Mouse (Mus musculus): ENCODE data around the gene Dcst1. TPM values are rescaled to one million over a fixed set of nuclear protein-coding genes. Genes with fewer than 3 reads are reported as not detected.

Gene Dcst1
- polyA plus RNA-seq (2014; fragmentation: Nextera tagmentation; extraction: Ambion mirVana) = 0.11 TPM in 1 of 2 replicates, not detected in the other

- TF ChIP-seq CTCF (IDR thresholded peaks at IDR 0.05; ENCODE audit: low read depth) = no peak
- Histone ChIP-seq H3K9me3 (ENCODE audit: low read depth, low read length) (no peaks in the 10 kb centered on the region), H3K36me3 (ENCODE audit: insufficient read depth) (no peaks in the 10 kb centered on the region), H3K4me1 (ENCODE audit: insufficient read depth) (no peaks in the 10 kb centered on the region), H3K4me2 (no peak within 1 kb of the TSS), H3K27ac (ENCODE audit: low read depth) (no peak within 1 kb of the TSS), H3K4me3 (ENCODE audit: low read depth, low read length) (no peak within 1 kb of the TSS), H3K27me3 (ENCODE audit: insufficient read depth, low read length) (no peaks in the 10 kb centered on the region), H3K9ac (no peak within 1 kb of the TSS)
- WGBS = 92% methylated on average over 11 of the region's 11 CpGs
- ATAC-seq (ENCODE audit: insufficient read depth) (no peak), DNase-seq (no peak)
Measured at GRCm38 (mm10) chr3:89365153-89365485, at the start of gene Dcst1. Gene Dcst1 (minus strand): TSS chr3:89365253.

GRCm38 (mm10) chr3:89411490-89412393 lies 46.7 kb upstream of the Dcst1 start, which contains the start of gene Flad1:
Gene Flad1 (minus strand): TSS chr3:89411870.
- peaks cover 6% of the 10 kb centered on the region; the same call in 1 of the 2 replicates for H3K4me1 ChIP-seq (ENCODE audit: insufficient read depth)
- ATAC-seq (ENCODE audit: insufficient read depth) (peak; percentile 100), DNase-seq (peak; percentile 100)
- peak within 1 kb of the TSS; percentile 57 for H3K4me3 ChIP-seq (ENCODE audit: low read depth, low read length)
- H3K36me3 ChIP-seq (ENCODE audit: insufficient read depth) = peaks cover 49% of the 10 kb centered on the region
- no peaks in the 10 kb centered on the region for H3K27me3 ChIP-seq (ENCODE audit: insufficient read depth, low read length)
- H3K9me3 ChIP-seq (ENCODE audit: low read depth, low read length) = no peaks in the 10 kb centered on the region
- 5% methylated on average over 28 of the region's 28 CpGs for WGBS
- peak within 1 kb of the TSS; percentile 56 for H3K9ac ChIP-seq
- TF ChIP-seq CTCF (IDR thresholded peaks at IDR 0.05; ENCODE audit: low read depth) = no peak
- peak within 1 kb of the TSS; percentile 76 for H3K4me2 ChIP-seq
- peak within 1 kb of the TSS; percentile 50; the same call in 1 of the 2 replicates for H3K27ac ChIP-seq (ENCODE audit: low read depth)

- Histone ChIP-seq H3K4me3 (ENCODE audit: low read depth, low read length) (peak overlapping the region; percentile 57), H3K9me3 (ENCODE audit: low read depth, low read length) (no peaks in the 10 kb centered on the region), H3K4me2 (peak overlapping the region; percentile 76), H3K27me3 (ENCODE audit: insufficient read depth, low read length) (no peaks in the 10 kb centered on the region), H3K27ac (ENCODE audit: low read depth) (no peak overlapping the region), H3K36me3 (ENCODE audit: insufficient read depth) (peaks cover 41% of the 10 kb centered on the region), H3K4me1 (ENCODE audit: insufficient read depth) (0 out of 2 replicates have a peak, but pooled peaks cover 3% of the 10 kb centered on the region), H3K9ac (peak overlapping the region; percentile 56)
- ATAC-seq (ENCODE audit: insufficient read depth) (no peak), DNase-seq (no peak)
- 73% methylated on average over 10 of the region's 10 CpGs for WGBS
- TF ChIP-seq CTCF (IDR thresholded peaks at IDR 0.05; ENCODE audit: low read depth) = no peak
Measured at GRCm38 (mm10) chr3:89410864-89411263, 45.8 kb upstream of the Dcst1 start.

GRCm38 (mm10) chr3:89409701-89410100 lies 44.6 kb upstream of the Dcst1 start:
- H3K4me1 ChIP-seq (ENCODE audit: insufficient read depth) = 0 out of 2 replicates have a peak, but pooled peaks cover 3% of the 10 kb centered on the region
- no peak for ATAC-seq (ENCODE audit: insufficient read depth)
- TF ChIP-seq CTCF (IDR thresholded peaks at IDR 0.05; ENCODE audit: low read depth) = no peak
- no peaks in the 10 kb centered on the region for H3K27me3 ChIP-seq (ENCODE audit: insufficient read depth, low read length)
- no peak overlapping the region for H3K4me2 ChIP-seq
- no peaks in the 10 kb centered on the region for H3K9me3 ChIP-seq (ENCODE audit: low read depth, low read length)
- 93% methylated on average over 3 of the region's 3 CpGs for WGBS
- DNase-seq = no peak
- no peak overlapping the region for H3K4me3 ChIP-seq (ENCODE audit: low read depth, low read length)
- H3K9ac ChIP-seq = no peak overlapping the region
- H3K27ac ChIP-seq (ENCODE audit: low read depth) = no peak overlapping the region
- H3K36me3 ChIP-seq (ENCODE audit: insufficient read depth) = peaks cover 29% of the 10 kb centered on the region

- TF ChIP-seq CTCF (IDR thresholded peaks at IDR 0.05; ENCODE audit: low read depth) = no peak
- H3K4me2 ChIP-seq = no peak overlapping the region
Measured at GRCm38 (mm10) chr3:89408448-89408847, 43.4 kb upstream of the Dcst1 start.

GRCm38 (mm10) chr3:89406887-89407286 lies 41.8 kb upstream of the Dcst1 start:
- H3K4me1 ChIP-seq (ENCODE audit: insufficient read depth) = no peaks in the 10 kb centered on the region

More at GRCm38 (mm10) chr3:89408448-89408847, 43.4 kb upstream of the Dcst1 start:
- no peaks in the 10 kb centered on the region for H3K27me3 ChIP-seq (ENCODE audit: insufficient read depth, low read length)
- no peak for DNase-seq
- H3K9me3 ChIP-seq (ENCODE audit: low read depth, low read length) = no peaks in the 10 kb centered on the region
- no peak overlapping the region for H3K27ac ChIP-seq (ENCODE audit: low read depth)
- peaks cover 24% of the 10 kb centered on the region; the same call in 1 of the 2 replicates for H3K36me3 ChIP-seq (ENCODE audit: insufficient read depth)
- H3K4me1 ChIP-seq (ENCODE audit: insufficient read depth) = 0 out of 2 replicates have a peak, but pooled peaks cover 3% of the 10 kb centered on the region
- no peak for ATAC-seq (ENCODE audit: insufficient read depth)
- 52% methylated on average over 16 of the region's 16 CpGs for WGBS
- no peak overlapping the region for H3K4me3 ChIP-seq (ENCODE audit: low read depth, low read length)
- H3K9ac ChIP-seq = no peak overlapping the region

GRCm38 (mm10) chr3:89402693-89403092 lies 37.6 kb upstream of the Dcst1 start, which contains the start of gene Lenep:
Gene Lenep (minus strand): TSS chr3:89402793.
- H3K9ac ChIP-seq = no peak within 1 kb of the TSS
- ATAC-seq (ENCODE audit: insufficient read depth) (no peak), DNase-seq (no peak)
- H3K27ac ChIP-seq (ENCODE audit: low read depth) = no peak within 1 kb of the TSS
- H3K4me1 ChIP-seq (ENCODE audit: insufficient read depth) = no peaks in the 10 kb centered on the region
- H3K4me3 ChIP-seq (ENCODE audit: low read depth, low read length) = no peak within 1 kb of the TSS
- no peaks in the 10 kb centered on the region for H3K27me3 ChIP-seq (ENCODE audit: insufficient read depth, low read length)
- peaks cover 12% of the 10 kb centered on the region; the same call in 1 of the 2 replicates for H3K36me3 ChIP-seq (ENCODE audit: insufficient read depth)
- no peak for TF ChIP-seq CTCF (IDR thresholded peaks at IDR 0.05; ENCODE audit: low read depth)
- 88% methylated on average over 5 of the region's 5 CpGs for WGBS
- H3K9me3 ChIP-seq (ENCODE audit: low read depth, low read length) = no peaks in the 10 kb centered on the region
- no peak within 1 kb of the TSS for H3K4me2 ChIP-seq

More at GRCm38 (mm10) chr3:89406887-89407286, 41.8 kb upstream of the Dcst1 start:
- no peaks in the 10 kb centered on the region for H3K9me3 ChIP-seq (ENCODE audit: low read depth, low read length)
- H3K36me3 ChIP-seq (ENCODE audit: insufficient read depth) = peaks cover 24% of the 10 kb centered on the region; the same call in 1 of the 2 replicates
- H3K9ac ChIP-seq = no peak overlapping the region
- WGBS = 83% methylated on average over 6 of the region's 6 CpGs
- DNase-seq = no peak
- H3K27ac ChIP-seq (ENCODE audit: low read depth) = no peak overlapping the region
- TF ChIP-seq CTCF (IDR thresholded peaks at IDR 0.05; ENCODE audit: low read depth) = no peak
- H3K4me2 ChIP-seq = no peak overlapping the region
- no peaks in the 10 kb centered on the region for H3K27me3 ChIP-seq (ENCODE audit: insufficient read depth, low read length)
- no peak for ATAC-seq (ENCODE audit: insufficient read depth)
- no peak overlapping the region for H3K4me3 ChIP-seq (ENCODE audit: low read depth, low read length)

Measured in lung, embryonic 14.5 days (tissue).